Mouse (Mus musculus) embryonic fibroblast, embryonic 13.5 days (primary cell): ENCODE data around the gene Zfyve27.

ENCODE experiments used
- CTCF ChIP-seq: IDR thresholded peaks from 2 replicates; pipeline ENCODE4 v1.5.1; 2011; ENCODE audit warnings: mild to moderate bottlenecking, control low read depth, low read length, moderate library complexity, borderline replicate concordance; ENCODE audit not compliant: insufficient read depth
- POLR2A ChIP-seq: IDR thresholded peaks from 2 replicates; pipeline ENCODE4 v1.6.1; 2011; ENCODE audit warnings: low read depth, mild to moderate bottlenecking, control low read depth, low read length, moderate library complexity

GRCm38 (mm10) chr19:42130294-42130606 is 33.5 kb upstream of the Zfyve27 start:
- TF ChIP-seq CTCF (no peak), POLR2A (no peak)
